Mouse (Mus musculus): ENCODE results near the gene Trim41.

The Trim41 gene

GRCm38 (mm10) chr11:48790946-48791345 is 26.2 kb downstream of the Trim41 start:
- DNase-seq (ENCODE audit: low read depth) = no peak

- peak; percentile 91 for DNase-seq (ENCODE audit: low read depth)
These were observed 27.0 kb downstream of the Trim41 start for GRCm38 (mm10) chr11:48789973-48790823.

- no peak for DNase-seq (ENCODE audit: low read depth)
These were observed 27.9 kb downstream of the Trim41 start for GRCm38 (mm10) chr11:48789215-48789614.

- DNase-seq (ENCODE audit: low read depth) = peak; percentile 94
These were observed 28.7 kb downstream of the Trim41 start for GRCm38 (mm10) chr11:48788311-48789089.

GRCm38 (mm10) chr11:48787455-48788211 is 29.5 kb downstream of the Trim41 start:
- peak; percentile 93 for DNase-seq (ENCODE audit: low read depth)

GRCm38 (mm10) chr11:48782243-48782642 is 34.9 kb downstream of the Trim41 start:
- peak; percentile 26 for DNase-seq (ENCODE audit: low read depth)

GRCm38 (mm10) chr11:48779450-48779849 is 37.7 kb downstream of the Trim41 start:
- peak; percentile 82 for DNase-seq (ENCODE audit: low read depth)

GRCm38 (mm10) chr11:48777303-48777702 is 39.9 kb downstream of the Trim41 start:
- DNase-seq (ENCODE audit: low read depth) = no peak

- peak; percentile 46 for DNase-seq (ENCODE audit: low read depth)
These were observed 40.5 kb downstream of the Trim41 start for GRCm38 (mm10) chr11:48776664-48777063.

GRCm38 (mm10) chr11:48775483-48775882 is 41.7 kb downstream of the Trim41 start:
- peak; percentile 44 for DNase-seq (ENCODE audit: low read depth)

- peak; percentile 81 for DNase-seq (ENCODE audit: low read depth)
These were observed 42.5 kb downstream of the Trim41 start for GRCm38 (mm10) chr11:48774443-48775298.

GRCm38 (mm10) chr11:48771691-48772090 is 45.5 kb downstream of the Trim41 start:
- DNase-seq (ENCODE audit: low read depth) = peak; percentile 80

- no peak for DNase-seq (ENCODE audit: low read depth)
These were observed 49.8 kb downstream of the Trim41 start for GRCm38 (mm10) chr11:48767195-48767876.

- DNase-seq (ENCODE audit: low read depth) = no peak
These were observed 53.0 kb downstream of the Trim41 start for GRCm38 (mm10) chr11:48764119-48764518.

GRCm38 (mm10) chr11:48759021-48759420 is 58.1 kb downstream of the Trim41 start:
- DNase-seq (ENCODE audit: low read depth) = no peak
